Mouse (Mus musculus): ENCODE measurements around the gene Depp1.

GRCm38 (mm10) chr6:116700821-116701220, 50.4 kb downstream of the Depp1 start:
- no peak for TF ChIP-seq CTCF (IDR thresholded peaks at IDR 0.05; ENCODE audit: low read depth, low read length)
- no peak for TF ChIP-seq POLR2A (IDR thresholded peaks at IDR 0.05; ENCODE audit: extremely low read depth, insufficient read depth, low read length)

Measured in liver, adult 2 months (tissue).